Mouse (Mus musculus) liver, embryonic 14.5 days (tissue): ENCODE data around the gene Hyal3. TPM values are rescaled to one million over a fixed set of nuclear protein-coding genes. Genes with fewer than 3 reads are reported as not detected.

Experiments
- ATAC-seq: fragments of 200-750 bp; cut with Nextera tagmentation; 2 replicates; pipeline ENCODE4 v1.8.0; 2017; ENCODE audit warnings: moderate number of reproducible peaks, mild to moderate bottlenecking, moderate library complexity; ENCODE audit not compliant: insufficient read depth
- DNase-seq, 3 experiments: peaks; one replicate each; pipeline ENCODE4 v3.0.0-alpha.2; 2012 to 2013; ENCODE audit warnings: low read depth in 3 of 3, low spot score in 3 of 3
- H3K27ac ChIP-seq: fragments of 300-500 bp; sonication (generic); 2 replicates; pipeline ENCODE4 v1.5.1; 2014; ENCODE audit warnings: moderate library complexity, mild to moderate bottlenecking, control low read depth, inconsistent platforms
- H3K27me3 ChIP-seq: fragments of 300-500 bp; sonication (generic); 2 replicates; pipeline ENCODE4 v1.6.1; 2014; ENCODE audit warnings: mild to moderate bottlenecking, low read length, moderate library complexity; ENCODE audit not compliant: control insufficient read depth, insufficient read depth
- H3K36me3 ChIP-seq: fragments of 300-500 bp; sonication (generic); replicated peaks from 2 replicates; pipeline ENCODE4 v1.6.1; 2014; ENCODE audit warnings: low read depth; ENCODE audit not compliant: control insufficient read depth, insufficient read depth
- H3K4me1 ChIP-seq, 2 experiments: fragments of 200-500 bp in 1 of 2; fragments of 300-500 bp in 1 of 2; sonication (generic) in 1 of 2; replicated peaks; 2 replicates each; pipeline ENCODE4 v1.6.1; 2012 to 2014; ENCODE audit warnings: antibody characterized with exemption in 1 of 2, inconsistent platforms in 1 of 2, low read length in 1 of 2; ENCODE audit not compliant: control insufficient read depth in 2 of 2, insufficient read depth in 2 of 2
- H3K4me2 ChIP-seq: fragments of 300-500 bp; sonication (generic); 2 replicates; pipeline ENCODE4 v1.6.1; 2014; ENCODE audit warnings: low read depth, mild to moderate bottlenecking, control low read depth, moderate library complexity
- H3K4me3 ChIP-seq, 2 experiments: fragments of 200-500 bp in 1 of 2; fragments of 300-500 bp in 1 of 2; sonication (generic) in 1 of 2; 2 replicates each; pipeline ENCODE4 v1.5.1; 2012 to 2014; ENCODE audit warnings: low read depth in 2 of 2, low read length in 2 of 2, mild to moderate bottlenecking in 2 of 2, control low read depth in 1 of 2, inconsistent platforms in 1 of 2, moderate library complexity in 1 of 2; ENCODE audit not compliant: insufficient read depth in 1 of 2
- H3K9ac ChIP-seq: fragments of 300-500 bp; sonication (generic); replicated peaks from 2 replicates; pipeline ENCODE4 v1.6.1; 2014; ENCODE audit warnings: mild to moderate bottlenecking, control low read depth, moderate library complexity
- H3K9me3 ChIP-seq: fragments of 300-500 bp; sonication (generic); 2 replicates; pipeline ENCODE4 v1.6.1; 2016; ENCODE audit warnings: low read length, mixed read lengths; ENCODE audit not compliant: control insufficient read depth
- CTCF ChIP-seq: IDR thresholded peaks from 2 replicates; pipeline ENCODE4 v1.5.1; 2016; ENCODE audit warnings: antibody characterized with exemption, low read depth, control low read depth
- EP300 ChIP-seq: IDR thresholded peaks from 2 replicates; pipeline ENCODE4 v1.6.1; 2016; ENCODE audit warnings: antibody characterized with exemption, low read depth
- WGBS: fragments of 180-500 bp; shearing (Covaris S2); extraction: QIAGEN DNeasy Blood & Tissue Kit; methylation state at CpG from one replicate; pipeline ENCODE4 v1.1.7; 2014; ENCODE audit not compliant: insufficient replicate concordance; 5-methylcytosine and 5-hydroxymethylcytosine counted together
- polyA plus RNA-seq, 2 experiments: library from polyadenylated mRNA; depleted of rRNA in 1 of 2; stranded (reverse) in 1 of 2; unstranded in 1 of 2; fragments of >200 nt; fragmentation: Nextera tagmentation in 1 of 2; extraction: Ambion mirVana in 1 of 2; gene quantifications; 2 replicates each; pipeline versions ENCODE4 v1.2.1 to v1.2.3; 2012 to 2014

Hyal3 gene
- polyA plus RNA-seq, 2 experiments, result 0.45 to 0.69 TPM

GRCm38 (mm10) chr9:107599842-107600241, 19.2 kb downstream of the Hyal3 start:
- no peaks in the 10 kb centered on the region for H3K9me3 ChIP-seq
- no peak for TF ChIP-seq CTCF
- TF ChIP-seq EP300, result no peak
- H3K4me1 ChIP-seq, result peaks cover 0 to 7% of the 10 kb centered on the region in 2 experiments; a peak in 3 of 4 replicates
- H3K9ac ChIP-seq, result no peak overlapping the region
- no peak overlapping the region for H3K4me3 ChIP-seq
- ATAC-seq (no peak), DNase-seq (no peak)
- H3K36me3 ChIP-seq, result no peaks in the 10 kb centered on the region; the same call in 1 of the 2 replicates
- H3K27me3 ChIP-seq, result no peaks in the 10 kb centered on the region; the same call in 1 of the 2 replicates
- 74% methylated on average over 14 of the region's 14 CpGs for WGBS
- H3K4me2 ChIP-seq, result no peak overlapping the region
- no peak overlapping the region for H3K27ac ChIP-seq

GRCm38 (mm10) chr9:107600745-107601144, 20.1 kb downstream of the Hyal3 start:
- H3K9ac ChIP-seq, result no peak overlapping the region
- DNase-seq, result no peak
- no peak for TF ChIP-seq EP300
- TF ChIP-seq CTCF, result peak; percentile 54
- H3K27me3 ChIP-seq, result no peaks in the 10 kb centered on the region; the same call in 1 of the 2 replicates
- no peak overlapping the region for H3K27ac ChIP-seq
- H3K9me3 ChIP-seq, result no peaks in the 10 kb centered on the region
- ATAC-seq, result no peak
- 63% methylated on average over 12 of the region's 12 CpGs for WGBS
- H3K4me3 ChIP-seq, result no peak overlapping the region
- H3K4me2 ChIP-seq, result no peak overlapping the region
- H3K36me3 ChIP-seq, result no peaks in the 10 kb centered on the region
- H3K4me1 ChIP-seq, result peaks cover 0 to 10% of the 10 kb centered on the region in 2 experiments; a peak in 3 of 4 replicates

GRCm38 (mm10) chr9:107601275-107601674, 20.7 kb downstream of the Hyal3 start:
- Histone ChIP-seq H3K27me3 (no peaks in the 10 kb centered on the region; the same call in 1 of the 2 replicates), H3K27ac (no peak overlapping the region), H3K4me3 (no peak overlapping the region), H3K4me2 (no peak overlapping the region), H3K4me1 (peaks cover 0 to 10% of the 10 kb centered on the region in 2 experiments; a peak in 3 of 4 replicates), H3K36me3 (no peaks in the 10 kb centered on the region), H3K9ac (no peak overlapping the region), H3K9me3 (no peaks in the 10 kb centered on the region)
- no peak for ATAC-seq
- TF ChIP-seq CTCF, result no peak
- TF ChIP-seq EP300, result no peak
- 78% methylated on average over 11 of the region's 11 CpGs for WGBS
- DNase-seq, result no peak

GRCm38 (mm10) chr9:107602068-107602648, 21.5 kb downstream of the Hyal3 start:
- no peaks in the 10 kb centered on the region for H3K36me3 ChIP-seq
- H3K4me1 ChIP-seq, result peaks cover 0 to 10% of the 10 kb centered on the region in 2 experiments; a peak in 3 of 4 replicates
- H3K27ac ChIP-seq, result no peak overlapping the region
- ATAC-seq (peak; percentile 65), DNase-seq (peak; percentile 66 to 75 (median 70))
- peak; percentile 100 for TF ChIP-seq CTCF
- TF ChIP-seq EP300, result no peak
- H3K9ac ChIP-seq, result no peak overlapping the region
- peak overlapping the region; percentile 25 to 31; a peak in 1 of 4 replicates for H3K4me3 ChIP-seq
- WGBS, result 4% methylated on average over 10 of the region's 10 CpGs
- H3K4me2 ChIP-seq, result peak overlapping the region; percentile 46
- no peaks in the 10 kb centered on the region for H3K9me3 ChIP-seq
- no peaks in the 10 kb centered on the region; the same call in 1 of the 2 replicates for H3K27me3 ChIP-seq

GRCm38 (mm10) chr9:107603251-107603650, 22.6 kb downstream of the Hyal3 start:
- 57% methylated on average over 6 of the region's 6 CpGs for WGBS
- DNase-seq (no peak), ATAC-seq (no peak)
- H3K4me3 ChIP-seq, result no peak overlapping the region
- no peaks in the 10 kb centered on the region for H3K9me3 ChIP-seq
- H3K4me1 ChIP-seq, result peaks cover 0 to 12% of the 10 kb centered on the region in 2 experiments; a peak in 3 of 4 replicates
- no peaks in the 10 kb centered on the region; the same call in 1 of the 2 replicates for H3K27me3 ChIP-seq
- H3K36me3 ChIP-seq, result no peaks in the 10 kb centered on the region
- TF ChIP-seq CTCF (no peak), EP300 (no peak)
- no peak overlapping the region for H3K4me2 ChIP-seq
- H3K27ac ChIP-seq, result no peak overlapping the region
- H3K9ac ChIP-seq, result no peak overlapping the region
